Mouse (Mus musculus): Measurements from ENCODE around the gene Adgrl2.

DNA sequence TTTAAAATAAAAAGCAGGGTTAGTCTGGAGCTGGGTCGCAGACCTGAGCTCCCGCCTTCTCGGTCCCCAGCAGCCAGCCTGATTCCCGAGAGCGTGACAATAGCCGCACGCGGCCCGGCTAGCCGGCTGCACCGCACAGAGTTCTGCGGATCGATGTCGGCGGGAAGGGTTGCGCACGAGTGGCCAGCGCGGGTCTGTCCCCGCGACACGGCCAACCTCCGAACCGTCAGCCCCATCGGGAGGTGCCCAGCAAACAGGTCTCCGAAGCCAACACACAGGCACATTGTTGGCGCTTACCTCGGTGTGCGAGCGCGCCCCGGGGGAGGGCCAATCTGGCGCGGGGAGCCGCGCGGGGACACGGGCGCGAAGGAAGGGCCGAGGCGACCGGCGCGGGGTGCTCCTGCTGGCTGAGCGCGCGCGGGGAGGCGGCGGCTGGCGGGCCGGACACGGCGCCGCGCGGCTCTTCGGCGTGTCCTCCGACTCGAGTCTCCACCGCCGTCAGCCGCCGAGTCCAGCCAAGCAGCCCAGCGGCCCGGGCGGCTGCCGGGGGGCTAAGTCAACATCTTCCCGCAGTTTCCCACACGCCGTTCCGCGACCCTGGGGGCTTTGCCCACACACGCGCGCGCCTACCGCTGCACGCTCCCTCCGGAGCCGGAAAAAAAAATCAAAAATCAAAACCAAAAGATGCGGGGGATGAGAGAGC lies 1.9 kb downstream of the Adgrl2 start:
- TF ChIP-seq CTCF (IDR thresholded peaks at IDR 0.05; ENCODE audit: insufficient read depth, low read length) (no peak), POLR2A (IDR thresholded peaks at IDR 0.05; ENCODE audit: borderline replicate concordance, extremely low read depth, low read depth, low read length) (no peak)

All from lung, adult 2 months (tissue).